Mouse (Mus musculus) ZHBTc4 (cell line): ENCODE measurements around the gene Tmem190.

Experiments used
- DNase-seq: peaks from one replicate; pipeline ENCODE4 v3.0.0-alpha.2; 2011; ENCODE audit warnings: low read depth, low spot score

Gene Tmem190

DNA sequence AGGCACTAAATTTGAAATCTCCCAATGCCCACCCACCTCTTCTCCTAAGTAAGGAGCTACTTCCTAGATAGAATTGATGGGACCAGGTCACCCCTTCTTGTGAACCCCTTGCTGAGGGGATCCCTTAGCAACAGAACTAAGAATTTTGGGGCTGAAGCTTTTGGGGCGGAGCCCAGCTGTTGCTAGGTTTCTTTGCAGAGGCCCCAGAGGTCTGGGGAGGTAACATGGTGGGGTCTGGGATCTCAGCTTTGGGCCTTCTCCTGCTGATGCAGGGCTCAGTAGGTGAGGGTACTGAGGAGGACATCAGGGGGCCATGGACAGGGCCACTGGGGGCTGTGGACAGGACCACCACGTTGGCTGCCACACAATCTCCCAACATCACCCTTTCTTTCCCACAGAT is at the start of gene Tmem190, which contains the start of gene Il11:
Gene Tmem190, plus strand, starts transcription at position 179 of the 400 bp plus-strand sequence.
Gene Il11, minus strand, starts transcription at position 101 of the 400 bp plus-strand sequence.
- no peak for DNase-seq

GRCm38 (mm10) chr7:4732968-4733392 is 49.8 kb upstream of the Tmem190 start:
- DNase-seq, result no peak

DNA sequence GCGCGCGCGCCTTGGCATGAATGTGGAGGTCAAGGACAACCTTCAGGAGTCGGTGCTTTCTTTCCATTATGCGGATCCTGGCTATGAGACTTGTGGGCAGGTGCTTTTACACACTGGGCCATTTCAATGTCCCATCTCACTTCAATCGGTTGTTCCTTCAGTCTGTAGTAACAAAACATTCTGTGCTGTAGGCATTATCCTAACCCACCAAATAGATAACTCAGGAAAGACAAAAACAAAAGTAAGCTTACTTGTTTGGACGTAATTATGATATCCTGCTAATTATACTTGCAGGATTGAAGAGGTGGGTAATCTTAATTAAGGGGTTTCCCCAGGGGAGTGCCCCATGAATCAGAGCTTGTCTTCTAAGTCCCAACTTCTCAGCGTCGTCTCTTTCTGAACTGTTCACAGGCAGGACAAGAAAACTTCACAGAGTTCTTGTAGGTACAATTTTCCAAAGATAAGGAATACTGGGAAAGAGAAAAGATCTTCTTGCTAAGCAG is 43.6 kb upstream of the Tmem190 start:
- DNase-seq, result no peak

- peak; percentile 100 for DNase-seq
Measured at GRCm38 (mm10) chr7:4739544-4740275, 43.0 kb upstream of the Tmem190 start, which contains the start of gene Kmt5c. Gene Kmt5c (plus strand): TSS chr7:4740115.

DNA sequence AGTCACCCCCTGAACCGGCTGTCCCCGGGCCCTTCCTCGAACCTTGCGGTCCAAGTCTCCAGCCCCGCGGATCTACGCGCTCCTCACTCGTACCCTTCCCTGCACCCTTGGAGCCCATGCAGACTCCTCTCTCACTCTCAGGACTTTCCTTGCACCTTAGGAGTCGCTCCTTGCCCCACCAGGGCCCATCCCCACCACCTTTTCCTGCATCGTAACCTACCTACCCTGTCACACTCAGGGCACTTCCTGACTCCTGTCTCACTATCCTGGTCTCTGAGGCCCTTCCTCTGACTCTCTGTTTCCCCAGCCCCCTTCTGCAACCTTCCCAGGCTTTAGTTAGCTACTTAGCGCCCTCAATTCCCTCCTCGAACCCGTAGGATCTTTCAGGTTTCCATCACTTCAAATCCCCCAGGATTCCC is 42.4 kb upstream of the Tmem190 start:
- DNase-seq, result no peak

- DNase-seq, result peak; percentile 94
Measured at GRCm38 (mm10) chr7:4741151-4741550, 41.6 kb upstream of the Tmem190 start.

GRCm38 (mm10) chr7:4741672-4742481 is 40.9 kb upstream of the Tmem190 start:
- DNase-seq, result peak; percentile 52

DNA sequence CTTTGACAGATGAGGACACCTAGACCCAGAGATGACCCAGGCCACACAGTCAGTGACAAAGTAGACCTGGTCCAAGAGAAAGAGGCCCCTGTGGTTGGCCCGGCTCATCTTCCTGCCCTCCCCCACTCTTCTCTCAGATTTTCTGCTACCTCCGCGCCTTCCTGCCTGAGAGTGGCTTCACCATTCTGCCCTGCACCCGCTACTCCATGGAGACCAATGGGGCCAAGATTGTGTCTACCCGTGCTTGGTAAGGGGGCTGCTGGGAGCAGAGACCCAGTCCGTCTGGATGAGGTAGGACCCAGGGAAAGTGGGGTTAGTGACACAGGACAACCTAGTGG is 40.3 kb upstream of the Tmem190 start:
- DNase-seq, result no peak

DNA sequence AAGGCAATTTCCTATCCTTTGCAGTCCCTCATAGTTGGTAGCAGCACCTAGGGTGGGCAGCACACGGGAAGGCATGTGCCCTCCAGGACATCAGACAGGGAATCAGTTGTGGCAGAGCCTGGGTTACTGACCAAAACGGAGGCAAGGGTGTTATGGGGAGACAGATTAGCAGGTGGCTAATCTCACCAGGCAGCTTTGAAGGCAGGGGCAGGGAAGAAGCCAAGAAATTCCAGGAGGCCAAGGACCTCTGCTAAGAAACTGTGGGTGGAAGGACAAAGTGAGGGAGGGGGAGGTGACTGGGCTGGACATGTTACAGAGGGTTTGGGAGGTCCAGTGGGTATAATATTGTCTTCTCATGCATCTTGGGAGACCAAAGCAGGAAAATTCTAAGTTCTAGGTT is 39.4 kb upstream of the Tmem190 start:
- no peak for DNase-seq

- no peak for DNase-seq
Measured at GRCm38 (mm10) chr7:4744886-4745285, 37.9 kb upstream of the Tmem190 start.

DNA sequence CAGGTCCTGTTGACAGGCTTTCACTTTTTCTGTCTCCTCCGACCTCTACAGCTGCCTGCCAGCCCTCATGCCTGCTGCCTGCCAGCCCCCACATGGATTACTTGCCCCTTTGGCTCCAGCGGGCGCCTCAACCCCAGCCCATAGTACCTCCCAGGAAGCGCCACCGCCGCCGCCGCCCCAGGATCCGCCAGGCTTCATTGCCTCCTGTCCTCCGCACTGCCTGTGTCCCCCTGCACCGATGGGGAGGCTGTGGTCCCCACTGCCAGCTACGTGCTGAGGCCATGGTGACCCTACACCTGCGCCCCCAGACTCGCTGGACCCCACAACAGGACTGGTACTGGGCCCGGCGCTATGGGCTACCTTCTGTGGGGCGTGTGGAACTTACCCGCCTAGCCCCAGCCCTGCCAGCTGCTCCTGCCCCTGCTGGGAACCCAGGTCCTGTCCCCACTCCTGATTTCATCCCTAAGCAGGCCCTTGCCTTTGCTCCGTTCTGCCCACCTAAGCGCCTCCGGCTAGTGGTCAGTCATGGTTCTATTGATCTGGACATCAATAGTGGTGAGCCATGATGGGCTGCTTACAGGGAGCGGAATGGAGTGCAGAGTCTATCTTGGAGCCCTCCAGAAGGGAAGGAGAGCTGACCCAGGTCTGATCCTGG is 36.3 kb upstream of the Tmem190 start:
- DNase-seq, result no peak

GRCm38 (mm10) chr7:4747156-4747899 is 35.4 kb upstream of the Tmem190 start:
- DNase-seq, result no peak

- peak; percentile 70 for DNase-seq
Measured at GRCm38 (mm10) chr7:4748321-4748720, 34.4 kb upstream of the Tmem190 start.

DNA sequence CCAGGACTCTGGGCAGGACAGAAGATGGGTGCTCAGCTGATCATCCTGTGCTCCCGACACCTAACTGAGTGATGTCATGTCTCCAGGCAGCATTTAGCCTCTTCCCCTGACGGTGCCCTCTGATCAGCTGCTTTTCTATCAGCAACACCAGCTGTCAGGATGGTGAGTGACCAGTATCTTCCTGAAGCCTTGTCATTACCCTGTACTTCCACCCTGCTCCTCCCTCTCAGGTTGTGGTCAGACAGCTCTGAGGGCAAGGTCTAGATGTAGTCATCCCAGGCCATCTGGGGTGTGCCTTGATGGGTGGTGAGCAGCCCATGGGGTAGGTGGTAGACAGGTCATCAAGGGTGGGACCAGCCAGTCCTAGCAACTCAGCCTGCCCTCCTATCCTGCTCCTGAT is 33.6 kb upstream of the Tmem190 start:
- no peak for DNase-seq

DNA sequence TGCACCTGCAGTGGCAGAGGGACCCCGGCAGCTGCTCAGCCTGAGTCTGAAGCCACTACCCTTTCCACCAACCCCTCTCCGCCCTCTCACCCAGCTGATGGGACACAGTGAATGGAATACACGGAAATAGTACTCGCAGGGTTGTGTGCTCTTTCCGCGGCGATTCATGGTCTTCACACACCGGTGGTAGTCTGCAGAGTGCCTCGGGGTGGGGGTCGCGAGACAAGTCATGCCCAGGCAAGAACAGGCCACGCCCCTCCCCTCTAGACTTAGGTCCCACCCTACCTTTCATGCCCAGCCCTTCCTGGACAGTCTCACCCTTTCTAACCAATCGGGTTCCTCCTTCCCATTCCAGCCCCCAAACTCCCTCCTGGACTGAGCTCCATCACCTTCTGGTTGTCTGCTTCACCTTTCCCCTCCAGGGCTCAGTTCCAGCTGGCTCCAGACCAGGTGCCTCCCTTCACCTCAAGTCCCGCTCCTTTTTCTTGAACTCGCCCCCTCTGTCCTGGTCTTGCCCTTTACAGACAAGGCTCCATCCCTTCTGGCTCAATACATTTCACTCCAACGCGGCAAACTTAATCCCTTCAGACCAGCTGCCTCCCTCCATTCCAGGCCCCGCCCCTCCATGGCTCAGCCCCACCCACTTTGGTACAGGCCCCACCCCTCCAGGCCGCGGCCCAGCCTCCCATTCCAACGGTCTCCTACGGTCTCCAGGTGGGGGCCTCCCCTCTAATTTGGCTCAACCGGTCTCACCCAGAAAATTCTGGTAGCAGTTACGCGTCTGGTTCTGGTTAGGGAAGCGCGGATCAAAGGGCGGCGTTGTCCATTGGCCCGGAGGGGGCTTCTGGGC is 30.5 kb upstream of the Tmem190 start:
- DNase-seq, result peak; percentile 98

GRCm38 (mm10) chr7:4752821-4753570 is 29.7 kb upstream of the Tmem190 start, which contains the start of gene Cox6b2:
Gene Cox6b2 (minus strand): TSS chr7:4753094.
- DNase-seq, result peak; percentile 99

- no peak for DNase-seq
Measured at GRCm38 (mm10) chr7:4759670-4760069, 23.1 kb upstream of the Tmem190 start.

- DNase-seq, result no peak
Measured at GRCm38 (mm10) chr7:4764946-4765710, 17.6 kb upstream of the Tmem190 start.

GRCm38 (mm10) chr7:4771202-4771601 is 11.5 kb upstream of the Tmem190 start, which contains the start of gene Fam71e2:
Gene Fam71e2 (minus strand): TSS chr7:4771302.
- no peak for DNase-seq
